21 mouse cellular contexts compared by ENCODE assay signal in the genomic region with DNA sequence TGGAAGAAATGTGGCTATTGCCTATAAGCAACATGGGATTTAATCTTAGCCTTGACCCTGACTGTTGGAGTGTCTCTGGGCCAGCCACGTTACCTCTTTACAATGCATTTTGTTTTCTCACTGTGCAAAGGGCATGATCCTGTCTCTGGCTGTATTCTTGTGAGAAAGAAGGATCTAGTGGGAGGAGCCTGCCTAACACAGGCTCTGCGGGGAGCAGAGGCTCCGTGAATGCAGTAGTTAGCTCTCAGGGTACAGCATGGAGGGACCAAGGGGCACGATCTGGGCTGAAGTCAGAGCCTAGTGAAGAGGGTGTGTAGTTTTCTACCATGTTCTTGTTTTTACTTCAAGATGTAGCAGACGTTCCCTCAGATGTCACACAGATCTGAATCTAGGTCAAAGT.
A peak's percentile ranks its signal among the peaks of the same experiment; 100 is the strongest.
DNase-seq lines count a peak whose midpoint lies in the region; ATAC-seq and TF ChIP-seq lines count a peak whose summit lies in the region.
"Had no signal": no experiment of that assay in that cellular context is flagged by ENCODE, and none has a peak within 500 bp of the region (broad histone marks: within the 10 kb centered on the region; RNA-seq: fewer than 3 reads in every experiment).

No protein-coding gene starts in this region.

- TF ChIP-seq CTCF in intestine, postnatal 0 days (IDR thresholded peaks at IDR 0.05; ENCODE audit: low read depth), result no peak

- H3K9ac ChIP-seq in hindbrain, embryonic 14.5 days, result no peak overlapping the region
- H3K9ac ChIP-seq in hindbrain, embryonic 13.5 days, result no peak overlapping the region
- no peak overlapping the region for H3K9ac ChIP-seq in midbrain, embryonic 14.5 days (replicated peaks; ENCODE audit: low read length)
- no peak overlapping the region for H3K9ac ChIP-seq in intestine, postnatal 0 days (ENCODE audit: low read depth, low read length)
- H3K9ac ChIP-seq: intestine, embryonic 15.5 days; limb, embryonic 12.5 days; liver, embryonic 12.5 days had no signal

- H3K4me3 ChIP-seq in hindbrain, embryonic 10.5 days, result no peak overlapping the region
- H3K4me3 ChIP-seq in hindbrain, embryonic 14.5 days (replicated peaks; ENCODE audit: low read length), result no peak overlapping the region
- no peak overlapping the region for H3K4me3 ChIP-seq in hindbrain, embryonic 13.5 days
- H3K4me3 ChIP-seq in midbrain, embryonic 14.5 days (replicated peaks; ENCODE audit: low read depth, low read length), result no peak overlapping the region
- H3K4me3 ChIP-seq in intestine, postnatal 0 days (ENCODE audit: low read depth, low read length), result no peak overlapping the region
- H3K4me3 ChIP-seq: intestine, embryonic 15.5 days; limb, embryonic 12.5 days; liver, embryonic 12.5 days had no signal

- 15% methylated on average over 5 of the region's 5 CpGs for WGBS in hindbrain, embryonic 10.5 days
- 9% methylated on average over 5 of the region's 5 CpGs for WGBS in hindbrain, embryonic 14.5 days
- WGBS in hindbrain, embryonic 13.5 days, result 8% methylated on average over 5 of the region's 5 CpGs
- 6% methylated on average over 5 of the region's 5 CpGs for WGBS in midbrain, embryonic 14.5 days
- WGBS in intestine, postnatal 0 days, result 30% methylated on average over 5 of the region's 5 CpGs

- H3K4me2 ChIP-seq in hindbrain, embryonic 14.5 days (replicated peaks), result no peak overlapping the region; the same call in 1 of the 2 replicates
- H3K4me2 ChIP-seq in hindbrain, embryonic 13.5 days, result no peak overlapping the region
- H3K4me2 ChIP-seq in midbrain, embryonic 14.5 days (ENCODE audit: low read length), result peak overlapping the region; percentile 22; the same call in 1 of the 2 replicates
- H3K4me2 ChIP-seq in intestine, postnatal 0 days (replicated peaks; ENCODE audit: low read depth), result no peak overlapping the region
- H3K4me2 ChIP-seq: intestine, embryonic 15.5 days; limb, embryonic 12.5 days; liver, embryonic 12.5 days had no signal

- H3K27me3 ChIP-seq in hindbrain, embryonic 10.5 days (ENCODE audit: insufficient read depth, poor library complexity, severe bottlenecking), result peaks cover 3% of the 10 kb centered on the region; the same call in 1 of the 2 replicates
- no peaks in the 10 kb centered on the region for H3K27me3 ChIP-seq in hindbrain, embryonic 14.5 days (ENCODE audit: control insufficient read depth, insufficient read depth, low read length)
- no peaks in the 10 kb centered on the region for H3K27me3 ChIP-seq in hindbrain, embryonic 13.5 days
- no peaks in the 10 kb centered on the region for H3K27me3 ChIP-seq in midbrain, embryonic 14.5 days (ENCODE audit: control insufficient read depth, insufficient read depth, low read length)
- H3K27me3 ChIP-seq in intestine, postnatal 0 days (replicated peaks; ENCODE audit: control insufficient read depth, insufficient read depth, low read length), result no peaks in the 10 kb centered on the region
- H3K27me3 ChIP-seq: intestine, embryonic 15.5 days; liver, embryonic 12.5 days had no signal

- H3K36me3 ChIP-seq in hindbrain, embryonic 10.5 days, result no peaks in the 10 kb centered on the region
- no peaks in the 10 kb centered on the region for H3K36me3 ChIP-seq in hindbrain, embryonic 14.5 days (replicated peaks; ENCODE audit: control insufficient read depth, insufficient read depth)
- H3K36me3 ChIP-seq in hindbrain, embryonic 13.5 days, result no peaks in the 10 kb centered on the region
- H3K36me3 ChIP-seq in midbrain, embryonic 14.5 days (ENCODE audit: control insufficient read depth, insufficient read depth, low read length), result no peaks in the 10 kb centered on the region
- no peaks in the 10 kb centered on the region for H3K36me3 ChIP-seq in intestine, postnatal 0 days (ENCODE audit: control insufficient read depth, insufficient read depth)
- H3K36me3 ChIP-seq: intestine, embryonic 15.5 days; limb, embryonic 12.5 days; liver, embryonic 12.5 days had no signal

- H3K9me3 ChIP-seq in hindbrain, embryonic 10.5 days, result no peaks in the 10 kb centered on the region
- no peaks in the 10 kb centered on the region for H3K9me3 ChIP-seq in hindbrain, embryonic 14.5 days (ENCODE audit: control insufficient read depth, low read length)
- H3K9me3 ChIP-seq in hindbrain, embryonic 13.5 days, result no peaks in the 10 kb centered on the region
- no peaks in the 10 kb centered on the region for H3K9me3 ChIP-seq in midbrain, embryonic 14.5 days (ENCODE audit: control insufficient read depth, low read length)
- H3K9me3 ChIP-seq in intestine, postnatal 0 days (ENCODE audit: control insufficient read depth), result no peaks in the 10 kb centered on the region
- H3K9me3 ChIP-seq: intestine, embryonic 15.5 days; limb, embryonic 12.5 days; liver, embryonic 12.5 days had no signal

- DNase-seq in hindbrain, embryonic 10.5 days (ENCODE audit: low spot score), result peak; percentile 36
- DNase-seq in hindbrain, embryonic 14.5 days (ENCODE audit: low spot score), result no peak
- DNase-seq in embryo, embryonic 10.5 days (ENCODE audit: low spot score), result peak; percentile 54
- DNase-seq in midbrain, embryonic 14.5 days, result peak; percentile 29
- no peak for DNase-seq in spleen, postnatal 4 days (ENCODE audit: low spot score in 2 of 2)
- DNase-seq in right cerebral cortex, postnatal 36 days (ENCODE audit: low spot score in 2 of 2), result no peak
- DNase-seq: adrenal gland, adult 2 months; cerebellum, adult 8-10 months; heart, adult 18-20 months; heart, postnatal 36 days; kidney, postnatal 36 days; layer of hippocampus, adult 9-11 months; lung, adult 2 months; lung, postnatal 36 days; right cerebral cortex, postnatal 4 days had no signal

- H3K27ac ChIP-seq in hindbrain, embryonic 10.5 days, result peak overlapping the region; percentile 69
- H3K27ac ChIP-seq in hindbrain, embryonic 14.5 days, result no peak overlapping the region
- H3K27ac ChIP-seq in hindbrain, embryonic 13.5 days, result no peak overlapping the region
- H3K27ac ChIP-seq in midbrain, embryonic 14.5 days (replicated peaks; ENCODE audit: low read depth, low read length), result no peak overlapping the region
- H3K27ac ChIP-seq in intestine, postnatal 0 days (ENCODE audit: low read depth, low read length), result no peak overlapping the region
- H3K27ac ChIP-seq: intestine, embryonic 15.5 days; limb, embryonic 12.5 days; liver, embryonic 12.5 days; stomach, postnatal 0 days had no signal

- peaks cover 13% of the 10 kb centered on the region for H3K4me1 ChIP-seq in hindbrain, embryonic 10.5 days (replicated peaks)
- no peaks in the 10 kb centered on the region for H3K4me1 ChIP-seq in hindbrain, embryonic 14.5 days (replicated peaks; ENCODE audit: control insufficient read depth, insufficient read depth, low read length)
- peaks cover 7% of the 10 kb centered on the region; the same call in 1 of the 2 replicates for H3K4me1 ChIP-seq in hindbrain, embryonic 13.5 days (replicated peaks)
- peaks cover 6% of the 10 kb centered on the region; the same call in 1 of the 2 replicates for H3K4me1 ChIP-seq in midbrain, embryonic 14.5 days (ENCODE audit: control insufficient read depth, insufficient read depth, low read length)
- H3K4me1 ChIP-seq in intestine, postnatal 0 days (replicated peaks; ENCODE audit: control insufficient read depth, insufficient read depth, low read length), result no peaks in the 10 kb centered on the region
- H3K4me1 ChIP-seq: intestine, embryonic 15.5 days; limb, embryonic 12.5 days; liver, embryonic 12.5 days had no signal

- no peak for ATAC-seq in hindbrain, embryonic 14.5 days (ENCODE audit: low FRiP score)
- ATAC-seq in hindbrain, embryonic 13.5 days (ENCODE audit: low FRiP score), result 0 out of 2 replicates have a peak, but pooled peaks have one; percentile 43
- ATAC-seq in midbrain, embryonic 14.5 days (ENCODE audit: low FRiP score, low TSS enrichment), result no peak
- no peak for ATAC-seq in intestine, postnatal 0 days
- ATAC-seq: intestine, embryonic 15.5 days; liver, embryonic 12.5 days had no signal

Comparison
In these comparisons a context has a peak if more than half of its experiments do, and no peak if none do; other contexts are left out.
1. DNase-seq: peak in hindbrain, embryonic 10.5 days (single experiment), embryo, embryonic 10.5 days (single experiment) and midbrain, embryonic 14.5 days (single experiment); none in hindbrain, embryonic 14.5 days (single experiment), spleen, postnatal 4 days (0 of 2) and right cerebral cortex, postnatal 36 days (0 of 2).